Mouse (Mus musculus): ENCODE measurements at regions not wholly inside any gene's neighbourhood (a gene's known extent, or its start where the extent isn't known, plus 50 kb on each side); places are given as distances from the start of the nearest gene placed in this dataset.

GRCm38 (mm10) chr14:24876508-24876907 is 389.6 kb downstream of the Rps24 start:
- in situ Hi-C loops (cut with MboI, MseI) = no loop called here

GRCm38 (mm10) chr14:24877853-24878252 is 390.9 kb downstream of the Rps24 start:
- in situ Hi-C loops (cut with MboI, MseI) = no loop called here

GRCm38 (mm10) chr14:24886164-24886563 is 399.2 kb downstream of the Rps24 start:
- in situ Hi-C loops (cut with MboI, MseI) = no loop called here

GRCm38 (mm10) chr14:24886896-24887421 is 400.0 kb downstream of the Rps24 start:
- in situ Hi-C loops (cut with MboI, MseI) = no loop called here

GRCm38 (mm10) chr14:24890856-24891255 is 403.9 kb downstream of the Rps24 start:
- in situ Hi-C loops (cut with MboI, MseI) = no loop called here

- in situ Hi-C loops (cut with MboI, MseI) = no loop called here
Observed at GRCm38 (mm10) chr14:24895196-24895595, 408.3 kb downstream of the Rps24 start.

GRCm38 (mm10) chr14:24896681-24897080 is 409.8 kb downstream of the Rps24 start:
- in situ Hi-C loops (cut with MboI, MseI) = no loop called here

- in situ Hi-C loops (cut with MboI, MseI) = no loop called here
Observed at GRCm38 (mm10) chr14:24900501-24901179, 413.7 kb downstream of the Rps24 start.

GRCm38 (mm10) chr14:24901726-24902125 is 414.8 kb downstream of the Rps24 start:
- in situ Hi-C loops (cut with MboI, MseI) = no loop called here

- in situ Hi-C loops (cut with MboI, MseI) = no loop called here
Observed at GRCm38 (mm10) chr14:24902870-24903269, 415.9 kb downstream of the Rps24 start.

GRCm38 (mm10) chr14:24904712-24905111 is 417.8 kb downstream of the Rps24 start:
- in situ Hi-C loops (cut with MboI, MseI) = no loop called here

GRCm38 (mm10) chr14:24906916-24907315 is 420.0 kb downstream of the Rps24 start:
- in situ Hi-C loops (cut with MboI, MseI) = no loop called here

GRCm38 (mm10) chr14:24908377-24908776 is 421.5 kb downstream of the Rps24 start:
- in situ Hi-C loops (cut with MboI, MseI) = no loop called here

GRCm38 (mm10) chr14:24911621-24912020 is 424.7 kb downstream of the Rps24 start:
- in situ Hi-C loops (cut with MboI, MseI) = no loop called here

GRCm38 (mm10) chr14:24919056-24919455 is 432.1 kb downstream of the Rps24 start:
- in situ Hi-C loops (cut with MboI, MseI) = no loop called here

GRCm38 (mm10) chr14:24922006-24922405 is 435.1 kb downstream of the Rps24 start:
- in situ Hi-C loops (cut with MboI, MseI) = no loop called here

GRCm38 (mm10) chr14:24924561-24924960 is 437.6 kb downstream of the Rps24 start:
- in situ Hi-C loops (cut with MboI, MseI) = no loop called here

- in situ Hi-C loops (cut with MboI, MseI) = no loop called here
Observed at GRCm38 (mm10) chr14:24926086-24927048, 439.4 kb downstream of the Rps24 start.

GRCm38 (mm10) chr14:24928726-24929125 is 441.8 kb downstream of the Rps24 start:
- in situ Hi-C loops (cut with MboI, MseI) = no loop called here

- in situ Hi-C loops (cut with MboI, MseI) = no loop called here
Observed at GRCm38 (mm10) chr14:24930251-24930650, 443.3 kb downstream of the Rps24 start.

- in situ Hi-C loops (cut with MboI, MseI) = loop anchor here (5.0 kb wide), 1 partner anchor 629 kb away; no protein-coding TSS in a partner anchor
Observed at GRCm38 (mm10) chr14:24937876-24938275, 451.0 kb downstream of the Rps24 start.

- in situ Hi-C loops (cut with MboI, MseI) = loop anchor here (5.0 kb wide), 1 partner anchor 628 kb away; no protein-coding TSS in a partner anchor
Observed at GRCm38 (mm10) chr14:24939068-24939467, 452.1 kb downstream of the Rps24 start.

Data from T-helper 1 cell (primary cell).